Mouse (Mus musculus): ENCODE data around the gene Tex264.

GRCm38 (mm10) chr9:106610727-106611126 is 75.0 kb downstream of the Tex264 start:
- TF ChIP-seq CTCF (IDR thresholded peaks at IDR 0.05; ENCODE audit: low read depth, low read length) (no peak), POLR2A (IDR thresholded peaks at IDR 0.05; ENCODE audit: extremely low read depth, insufficient read depth, low read length) (no peak)
